Mouse (Mus musculus): ENCODE measurements around the gene Fkbp5. TPM values are rescaled to one million over a fixed set of nuclear protein-coding genes. Genes with fewer than 3 reads are reported as not detected.
"Not testable (repeated sequence)": the region's sequence is repeated elsewhere in the genome, so short reads cannot be mapped to it uniquely, and the experiment has no call there.

The Fkbp5 gene
- total RNA-seq (2021), result 10 to 100 TPM; 50.0 to 72.1 TPM

DNA sequence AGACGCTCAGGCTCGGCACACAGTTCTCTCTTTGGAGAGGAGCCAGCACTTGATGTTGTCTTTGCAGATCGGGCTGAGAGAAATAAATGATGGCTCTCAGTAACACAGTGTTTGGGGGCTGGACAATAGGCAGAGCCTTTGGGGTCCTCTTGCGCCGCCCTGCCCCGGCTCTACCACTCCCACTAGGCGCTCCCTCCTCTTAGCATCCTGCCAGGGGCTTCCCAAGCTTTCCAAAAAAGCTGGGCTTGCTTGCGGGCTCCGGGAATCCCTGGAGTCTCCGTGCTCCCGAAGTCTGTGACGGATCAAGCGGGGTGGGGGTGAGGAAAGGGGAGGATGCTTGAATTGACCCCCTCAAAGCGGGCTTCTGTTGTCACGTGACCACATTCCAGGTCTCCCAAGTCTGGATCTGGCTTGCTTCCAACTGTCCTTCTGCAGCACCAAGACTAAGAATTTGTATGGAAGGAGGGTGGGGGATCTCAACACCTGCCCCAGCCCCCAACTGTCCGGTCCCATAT is at the start of gene Fkbp5:
TSS of gene Fkbp5 (minus strand) at position 87 of the 515 bp plus-strand sequence.
- DNase-seq, result peak in 1 of 2 experiments; percentile 83
- intact Hi-C loops (cut with DNase I), result loop anchor here (10.0 kb wide), 1 partner anchor 493 kb away; no protein-coding TSS in a partner anchor

DNA sequence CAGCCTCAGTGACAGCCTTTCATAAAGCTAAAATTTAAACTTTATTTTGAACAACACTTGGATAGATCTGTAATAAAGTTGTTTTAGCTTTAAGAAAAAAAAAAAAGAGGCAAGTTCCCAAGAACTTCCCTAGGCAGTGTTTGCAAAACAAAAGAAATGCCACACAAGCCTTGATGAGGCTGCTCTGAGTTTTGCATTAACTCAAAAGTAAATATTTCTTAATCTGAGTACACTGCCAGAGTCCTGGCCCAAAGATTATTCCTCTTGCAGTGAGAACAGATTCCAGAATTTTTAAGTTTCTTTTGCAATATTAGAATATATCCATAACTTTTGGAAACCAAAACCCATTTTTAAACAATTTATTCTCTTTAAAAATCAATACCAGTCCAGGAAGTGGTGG is 47.9 kb upstream of the Fkbp5 start:
- intact Hi-C loops (cut with DNase I), result no loop called here
- no peak for DNase-seq

DNA sequence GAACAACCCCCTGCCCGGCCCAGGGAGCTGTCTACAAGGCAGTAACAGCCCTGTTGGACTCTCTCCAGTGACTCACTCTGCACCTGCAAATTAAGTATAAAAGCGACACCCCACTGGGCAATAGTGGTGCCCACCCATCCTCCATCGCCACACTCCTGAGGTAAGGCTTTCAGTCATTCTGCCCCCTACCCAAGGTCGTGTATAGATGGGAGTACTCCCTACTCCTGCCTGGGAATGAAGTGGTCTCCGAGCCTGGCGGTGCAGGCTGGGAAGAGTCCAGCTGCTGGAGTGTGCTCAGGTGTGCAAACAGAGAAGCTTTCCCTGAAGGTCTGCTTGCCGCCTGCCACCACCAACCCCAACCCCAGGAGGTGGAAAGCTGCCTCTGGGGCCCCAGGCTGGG is 44.3 kb upstream of the Fkbp5 start:
- intact Hi-C loops (cut with DNase I), result no loop called here
- DNase-seq, result no peak

DNA sequence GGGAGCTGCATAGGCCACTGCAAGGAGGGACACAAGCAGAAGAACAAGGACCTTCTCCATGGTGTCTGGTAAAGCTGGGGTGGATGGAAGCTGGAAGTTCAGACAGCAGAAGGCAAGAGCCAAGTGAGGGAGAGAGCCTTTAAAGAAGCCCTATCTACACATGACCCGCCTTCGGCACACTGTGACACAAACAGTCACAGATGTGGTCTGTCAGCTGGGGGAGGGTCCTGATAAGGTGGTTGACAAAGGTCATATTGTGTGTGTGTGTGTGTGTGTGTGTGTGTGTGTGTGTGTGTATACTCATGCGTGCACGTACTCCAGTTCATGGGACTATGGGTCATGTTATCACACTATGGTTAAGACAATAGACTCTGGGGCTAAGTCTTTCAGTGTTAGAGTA is 43.3 kb upstream of the Fkbp5 start, which contains the start of gene Clps:
TSS of gene Clps (minus strand) at position 169 of the 400 bp plus-strand sequence.
- DNase-seq, result no peak
- intact Hi-C loops (cut with DNase I), result no loop called here

DNA sequence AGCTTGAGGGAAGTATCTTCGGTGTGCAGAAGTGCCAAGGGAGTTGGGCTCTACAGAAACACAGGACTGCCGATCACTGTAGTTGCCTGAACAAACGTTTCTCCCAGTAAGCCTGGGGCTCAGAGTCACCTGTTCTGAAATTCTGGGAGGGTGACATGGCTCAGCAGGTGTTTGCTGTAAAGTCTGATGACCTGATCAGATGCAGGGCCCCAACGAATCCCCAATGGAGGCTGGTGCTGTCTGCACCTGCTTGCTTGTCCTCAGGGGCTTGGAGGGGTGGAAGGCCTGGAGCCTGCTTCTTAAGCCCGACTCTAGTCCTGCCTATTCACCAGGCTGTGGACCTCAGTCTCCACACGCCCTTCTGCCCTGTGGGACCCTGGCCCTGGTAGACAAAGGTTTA is 40.4 kb upstream of the Fkbp5 start:
- DNase-seq, result no peak
- intact Hi-C loops (cut with DNase I), result no loop called here

DNA sequence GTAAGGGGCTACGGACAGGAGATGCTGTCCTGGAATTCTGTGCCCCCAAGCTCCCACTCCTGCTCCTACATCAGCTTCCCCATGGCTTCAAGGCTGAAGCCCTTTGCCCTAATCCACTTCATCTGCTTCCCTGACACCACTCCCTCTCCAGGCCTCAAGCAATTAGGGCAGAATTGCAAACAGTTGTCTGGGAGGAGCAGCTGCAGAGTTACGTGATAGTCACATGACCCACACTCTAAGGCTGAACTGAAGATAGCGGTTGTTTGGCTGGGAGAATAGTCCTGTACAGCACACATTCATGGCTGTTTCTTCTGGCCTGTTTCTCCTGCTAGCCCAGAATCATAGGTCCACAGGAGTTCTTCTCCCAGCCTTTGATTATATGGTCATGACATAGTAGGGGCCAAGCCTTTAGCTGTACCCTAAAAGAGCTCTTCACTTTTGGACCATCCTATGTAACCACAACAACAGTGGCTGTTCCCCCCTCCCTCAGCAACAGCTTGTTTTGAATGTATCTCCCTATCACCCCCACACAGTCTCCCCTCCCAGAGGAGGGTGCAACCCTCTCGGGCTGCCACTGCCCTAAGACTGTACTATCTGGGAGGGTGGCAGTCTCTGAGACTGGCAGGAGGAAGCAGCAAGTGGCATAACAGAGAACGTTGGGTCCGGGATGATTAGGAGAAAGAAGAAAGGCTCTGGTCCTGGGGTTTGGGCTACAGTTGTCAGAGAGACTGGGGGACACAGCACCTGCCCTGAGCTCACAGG is 39.5 kb upstream of the Fkbp5 start:
- intact Hi-C loops (cut with DNase I), result no loop called here
- DNase-seq, result no peak

DNA sequence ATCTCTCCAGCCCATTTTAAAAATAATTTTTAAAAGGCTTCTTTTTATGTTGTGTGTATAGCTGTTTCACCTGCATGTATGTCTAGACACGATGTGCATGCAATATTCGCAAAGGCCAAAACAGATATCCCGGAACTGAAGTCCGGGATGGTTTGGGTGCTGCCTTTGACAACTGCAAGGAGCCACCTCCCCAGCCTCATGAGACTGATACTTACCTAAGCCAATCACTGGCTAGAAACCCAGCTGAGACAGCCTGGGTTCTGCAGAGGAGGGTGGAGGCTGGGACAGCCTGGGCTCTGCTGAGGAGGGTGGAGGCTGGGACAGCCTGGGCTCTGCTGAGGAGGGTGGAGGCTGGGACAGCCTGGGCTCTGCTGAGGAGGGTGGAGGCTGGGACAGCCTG is 36.7 kb upstream of the Fkbp5 start:
- DNase-seq; intact Hi-C loops (cut with DNase I): not testable (repeated sequence)

DNA sequence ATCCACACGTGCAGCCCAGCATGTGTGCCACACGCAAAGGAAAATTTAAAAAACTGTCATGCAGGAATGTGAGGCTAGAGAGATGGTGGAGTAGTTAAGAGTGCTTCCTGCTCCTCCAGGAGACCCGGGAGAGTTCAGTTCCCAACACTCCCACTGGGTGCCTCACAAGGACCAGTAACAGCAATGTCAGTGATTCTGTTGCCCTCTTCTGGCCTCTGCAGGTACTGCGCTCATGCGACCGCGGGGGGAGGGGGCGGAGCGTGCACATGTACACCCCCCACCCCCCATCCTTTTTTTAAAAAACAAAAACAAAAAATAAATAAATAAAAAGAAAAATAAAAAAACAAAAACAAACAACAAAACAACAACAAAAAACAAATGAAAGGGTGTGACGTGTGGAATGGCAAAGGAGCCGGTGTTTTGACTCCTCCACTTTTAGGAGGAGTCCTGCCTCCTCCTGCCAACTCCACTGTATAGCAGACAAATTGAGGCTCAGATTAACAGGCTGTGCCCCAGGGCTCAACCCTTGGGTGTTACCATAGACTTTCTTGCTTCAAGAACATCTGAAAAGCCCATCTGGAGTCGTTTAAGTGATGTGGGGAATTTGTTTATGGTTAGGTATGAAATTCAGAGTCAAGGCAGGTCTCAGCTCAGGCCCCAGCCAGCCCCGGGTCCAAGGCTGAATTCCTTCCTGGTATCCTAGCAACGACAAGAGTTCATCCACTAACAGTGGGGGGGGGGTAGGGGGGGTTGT is 35.9 kb upstream of the Fkbp5 start:
- intact Hi-C loops (cut with DNase I), result no loop called here
- DNase-seq, result peak; percentile 72 to 75

DNA sequence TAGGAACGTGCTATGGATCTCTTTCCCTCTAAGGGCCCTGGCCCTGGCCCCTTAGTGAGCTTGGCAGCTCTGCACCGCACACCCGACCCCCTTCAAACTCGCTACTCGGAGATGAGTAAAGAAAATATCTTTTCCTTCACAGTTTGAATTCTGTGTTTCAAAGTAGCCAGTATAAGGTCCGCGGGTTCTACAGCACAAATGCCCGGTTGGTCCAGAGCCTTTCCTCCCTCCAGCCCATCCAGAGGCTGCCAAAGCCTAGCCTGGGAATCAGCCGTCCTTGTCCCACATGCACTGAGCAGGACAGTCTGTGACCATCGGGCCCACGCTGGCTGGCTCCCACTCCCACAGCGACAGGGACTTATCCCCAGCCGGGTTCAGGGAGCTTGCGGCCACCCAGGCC is 31.8 kb upstream of the Fkbp5 start, which contains the start of gene Clpsl2:
TSS of gene Clpsl2 (plus strand) at position 301 of the 400 bp plus-strand sequence.
- DNase-seq, result no peak
- intact Hi-C loops (cut with DNase I), result loop anchor here (5.0 kb wide), 1 partner anchor 98 kb away; no protein-coding TSS in a partner anchor

DNA sequence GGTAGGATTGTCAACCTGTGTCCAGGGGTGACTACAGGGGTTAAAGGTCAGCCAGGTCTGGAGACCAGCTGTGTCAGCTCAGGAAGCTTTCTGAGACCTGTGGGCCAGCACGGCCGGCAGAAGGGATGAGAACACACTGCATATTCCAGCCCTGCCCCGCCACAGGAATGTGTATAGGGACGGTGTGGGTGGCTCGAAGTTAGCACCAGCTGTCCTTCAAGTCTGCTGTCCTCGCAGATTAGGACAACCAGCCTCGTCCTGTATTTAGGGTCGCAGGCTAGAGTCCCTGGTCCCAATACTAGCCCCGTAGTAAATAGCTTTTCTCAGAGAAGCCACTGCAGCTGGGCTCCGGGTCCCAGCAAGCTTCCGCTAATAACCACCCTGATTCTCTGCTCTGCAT is 31.2 kb upstream of the Fkbp5 start:
- intact Hi-C loops (cut with DNase I), result loop anchor here (5.0 kb wide), 1 partner anchor 99 kb away; no protein-coding TSS in a partner anchor
- DNase-seq, result no peak

DNA sequence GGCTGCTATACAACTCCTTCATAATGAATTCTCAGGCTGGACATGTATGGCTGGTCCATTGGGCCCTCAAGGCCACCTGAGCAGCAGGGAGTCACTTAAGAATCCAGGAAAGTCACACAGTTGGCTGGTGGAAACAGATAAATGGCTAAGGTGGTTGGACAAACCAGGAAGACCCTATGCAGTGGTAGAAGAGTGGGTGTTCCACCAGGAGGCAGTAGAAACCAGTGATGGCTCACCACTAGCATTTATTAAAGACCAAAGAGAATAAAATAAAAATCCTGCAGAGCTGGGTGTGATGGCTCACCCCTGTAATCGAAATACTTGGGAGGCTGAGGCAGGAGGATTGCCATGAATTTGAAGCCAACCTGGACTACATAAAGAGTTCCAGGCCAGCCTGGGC is 29.6 kb upstream of the Fkbp5 start:
- peak in 1 of 2 experiments; percentile 7 for DNase-seq
- intact Hi-C loops (cut with DNase I), result loop anchor here (5.0 kb wide), 1 partner anchor 100 kb away; no protein-coding TSS in a partner anchor

DNA sequence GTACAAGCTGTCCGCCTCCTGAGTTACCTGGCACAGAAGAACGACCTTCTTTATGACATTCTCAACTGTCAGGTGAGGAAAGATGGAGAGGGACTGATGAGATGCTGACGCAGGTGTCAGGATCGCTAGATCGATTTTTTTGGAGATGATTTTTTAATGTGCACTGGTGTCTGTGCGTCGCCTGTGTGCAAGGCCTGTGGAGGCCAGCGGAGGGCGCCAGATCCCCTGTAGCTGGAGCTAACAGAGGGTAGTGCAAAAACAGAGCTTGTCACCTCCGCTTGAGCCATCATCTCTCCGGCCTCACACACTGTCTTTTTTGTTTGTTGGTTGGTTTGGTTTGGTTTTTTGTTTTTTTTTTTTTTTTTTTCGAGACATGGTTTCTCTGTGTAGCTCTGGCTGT is 20.6 kb upstream of the Fkbp5 start:
- intact Hi-C loops (cut with DNase I), result no loop called here

DNA sequence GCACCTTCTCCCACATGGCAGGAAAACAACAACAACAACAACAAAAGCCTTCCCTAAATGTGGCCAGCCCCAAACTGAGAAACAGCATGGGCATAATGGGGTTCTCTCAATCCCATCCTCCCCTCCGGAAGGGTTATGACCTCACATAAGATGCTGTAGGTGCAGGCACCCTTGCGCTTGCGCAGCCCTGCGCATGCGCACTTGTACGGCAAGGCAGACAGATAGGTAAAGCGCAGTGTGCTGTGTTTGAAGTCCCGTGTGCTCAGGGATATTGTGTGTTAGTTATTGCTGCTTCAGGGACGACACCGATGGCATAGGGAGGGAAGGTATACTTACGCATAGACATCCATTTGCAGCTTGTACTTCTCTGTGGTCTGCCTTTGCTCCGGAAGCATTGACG is 16.0 kb upstream of the Fkbp5 start:
- intact Hi-C loops (cut with DNase I), result no loop called here
- DNase-seq, result no peak

More for the DNA sequence above, 20.6 kb upstream of the Fkbp5 start:
- DNase-seq, result no peak

DNA sequence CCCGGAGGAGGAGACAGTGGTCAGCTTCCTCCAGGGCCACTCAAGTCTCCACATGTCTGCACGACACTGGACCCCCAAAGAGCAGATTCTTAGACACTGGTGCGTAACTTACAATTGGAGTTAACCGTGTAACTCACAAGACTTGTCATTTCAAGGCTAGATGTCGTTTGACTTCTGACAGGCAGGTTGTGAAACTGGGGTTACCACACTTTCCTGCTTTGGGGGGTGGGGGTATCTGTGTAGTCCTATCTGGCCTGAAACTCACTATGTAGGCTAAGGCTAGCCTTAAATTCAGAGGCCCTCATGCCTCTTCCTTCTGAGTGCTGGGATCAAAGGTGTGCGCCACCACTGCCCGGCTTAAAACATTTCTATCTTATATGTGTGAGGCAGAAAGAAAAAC is 15.2 kb upstream of the Fkbp5 start:
- no peak for DNase-seq
- intact Hi-C loops (cut with DNase I), result no loop called here

DNA sequence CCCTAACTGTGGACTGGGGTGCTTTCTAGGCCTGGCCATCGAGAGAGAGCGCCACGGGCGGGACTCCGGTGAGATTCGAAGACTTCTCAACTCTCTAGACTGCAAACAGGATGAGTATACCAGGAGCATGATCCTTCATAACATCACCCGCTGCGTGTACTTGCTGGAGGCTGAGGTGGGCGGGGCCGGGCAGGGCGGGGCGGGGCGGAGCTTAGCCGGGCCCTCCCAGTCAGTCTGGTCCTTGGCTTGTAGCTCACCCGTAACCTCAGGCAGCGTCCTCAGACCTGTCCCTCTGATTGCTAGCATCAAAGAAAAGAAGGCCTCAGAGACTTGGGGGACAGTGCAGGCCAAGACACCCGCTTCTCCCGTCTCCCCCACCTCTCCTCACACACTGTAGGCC is 14.6 kb upstream of the Fkbp5 start:
- intact Hi-C loops (cut with DNase I), result no loop called here
- no peak for DNase-seq

DNA sequence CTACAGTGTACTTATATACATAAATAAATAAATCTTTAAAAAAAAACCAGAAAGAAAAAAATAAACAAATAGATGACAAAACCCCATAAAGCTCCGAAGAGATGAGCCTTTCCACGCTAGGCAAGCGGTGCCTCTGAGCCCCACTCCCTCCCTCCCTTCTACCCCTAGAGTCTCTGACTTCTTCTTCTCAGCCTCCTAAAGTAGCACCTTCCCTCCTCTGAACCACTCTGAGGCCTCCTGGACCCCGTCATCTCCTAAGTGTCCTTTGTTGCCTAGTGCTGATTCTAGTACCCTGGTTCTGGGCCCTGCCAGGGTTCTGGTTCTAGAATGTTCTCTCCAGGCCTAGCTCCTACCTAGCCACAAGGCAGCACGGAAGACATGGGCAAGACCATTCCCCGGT is 13.2 kb upstream of the Fkbp5 start, which contains the start of gene Armc12:
TSS of gene Armc12 (plus strand) at position 301 of the 400 bp plus-strand sequence.
- no peak for DNase-seq
- intact Hi-C loops (cut with DNase I), result no loop called here

DNA sequence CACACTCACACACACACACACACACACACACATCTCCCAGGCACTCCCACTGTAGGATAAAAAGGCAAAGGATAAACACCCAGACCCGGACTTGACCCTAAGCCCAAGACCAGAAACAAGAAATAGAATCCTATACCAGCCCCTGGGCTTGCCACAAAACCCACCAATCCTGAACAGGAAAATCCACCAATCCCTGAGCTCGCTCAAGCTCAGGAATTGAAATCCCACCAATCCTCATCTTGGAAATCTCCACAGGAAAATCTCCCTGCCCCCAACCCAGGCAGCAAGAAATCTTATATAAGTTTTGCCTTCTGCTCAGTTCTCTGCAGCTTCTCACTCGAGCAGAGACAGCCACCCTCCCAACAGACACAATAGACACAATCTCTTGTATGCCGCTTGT is 11.8 kb upstream of the Fkbp5 start:
- intact Hi-C loops (cut with DNase I), result loop anchor here (2.0 to 10.0 kb wide), 2 partner anchors 70 to 304 kb away; no protein-coding TSS in a partner anchor

DNA sequence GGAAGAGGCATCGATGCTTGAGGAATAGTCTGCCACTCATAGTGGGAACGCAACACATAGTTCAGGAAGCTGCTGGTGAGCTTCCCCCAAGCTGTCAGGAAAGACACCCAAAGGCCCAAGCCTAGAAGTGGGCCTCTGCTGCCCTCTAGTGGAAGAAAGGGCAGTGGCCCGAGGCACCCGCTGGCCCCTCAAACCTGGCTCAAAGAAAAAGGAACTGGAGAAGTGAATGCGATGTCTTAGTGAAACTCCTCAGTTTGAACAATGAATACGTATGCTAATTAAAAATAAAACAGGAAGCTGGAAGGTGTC is 10.7 kb upstream of the Fkbp5 start:
- peak; percentile 91 to 92 for DNase-seq
- intact Hi-C loops (cut with DNase I), result loop anchor here (1.0 to 10.0 kb wide), 4 partner anchors 69 to 303 kb away; no protein-coding TSS in a partner anchor

More for the DNA sequence above, 11.8 kb upstream of the Fkbp5 start:
- no peak for DNase-seq

DNA sequence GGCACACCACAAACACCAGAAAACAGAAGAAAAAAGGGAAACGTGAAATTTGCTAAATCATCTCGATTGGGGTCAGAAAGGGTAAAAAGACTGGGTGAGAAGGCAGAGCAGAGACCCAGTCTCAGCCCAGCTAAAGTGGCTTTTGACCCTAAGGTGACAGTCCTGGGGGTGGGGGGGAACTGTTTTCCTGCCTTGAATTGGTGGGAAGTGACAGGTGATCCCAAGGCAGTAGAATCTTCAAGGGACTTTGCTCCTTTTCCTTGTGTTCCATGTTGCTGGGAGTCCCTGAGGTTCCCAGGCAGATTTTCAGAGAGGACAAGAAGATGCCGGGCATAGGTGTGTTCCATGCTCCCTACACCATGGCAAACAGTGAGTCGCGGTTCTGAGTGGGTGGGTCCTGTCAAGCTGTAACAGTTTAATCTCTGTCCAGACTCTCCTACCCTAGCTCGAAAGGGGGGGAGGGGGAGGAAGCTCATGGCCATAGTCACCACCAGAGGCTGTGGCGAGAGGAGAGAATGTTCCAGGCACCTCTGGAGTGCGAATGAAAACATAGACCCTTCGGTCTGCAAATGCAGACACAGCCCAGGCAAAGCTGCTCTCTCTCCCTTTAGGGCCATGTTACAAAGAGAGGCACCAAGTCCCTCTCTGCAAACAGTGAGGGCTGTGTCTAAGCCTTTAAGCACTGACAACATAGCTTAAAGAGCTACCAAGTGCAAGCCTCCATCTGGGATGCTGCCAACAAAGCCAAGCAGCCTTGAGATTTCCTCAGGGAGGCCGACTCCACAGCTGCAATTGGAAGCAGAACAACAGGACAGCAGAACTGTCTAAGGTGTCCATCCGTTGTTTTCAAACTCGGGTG is 10.1 kb upstream of the Fkbp5 start:
- intact Hi-C loops (cut with DNase I), result loop anchor here (1.0 to 10.0 kb wide), 4 partner anchors 69 to 303 kb away; no protein-coding TSS in a partner anchor
- no peak for DNase-seq

DNA sequence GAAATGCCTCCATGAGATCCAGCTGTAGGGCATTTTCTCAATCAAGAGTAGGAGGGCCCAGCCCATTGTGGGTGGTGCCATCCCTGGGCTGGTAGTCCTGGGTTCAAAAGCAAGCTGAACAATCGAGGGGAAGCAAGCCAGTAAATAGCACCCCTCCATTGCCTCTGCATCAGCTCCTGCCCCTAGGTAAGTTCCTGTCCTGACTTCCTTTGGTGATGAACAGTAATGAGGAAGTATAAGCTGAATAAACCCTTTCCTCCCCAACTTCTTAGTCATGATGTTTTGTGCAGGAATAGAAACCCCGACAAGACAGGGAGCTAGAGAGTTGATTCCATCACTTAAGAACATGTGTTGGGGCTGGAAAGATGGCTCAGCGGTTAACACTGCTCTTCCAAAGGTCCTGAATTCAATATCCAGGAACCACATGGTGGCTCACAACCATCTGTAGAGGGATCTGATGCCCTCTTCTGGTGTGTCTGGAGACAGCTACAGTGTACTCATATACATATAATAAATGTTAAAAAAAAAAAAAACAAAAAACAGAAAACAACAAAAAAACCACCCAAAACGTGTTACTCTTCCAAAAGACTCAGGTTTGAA is 7.6 kb upstream of the Fkbp5 start:
- no peak for DNase-seq
- intact Hi-C loops (cut with DNase I), result loop anchor here (2.0 to 10.0 kb wide), 2 partner anchors 40 to 300 kb away; no protein-coding TSS in a partner anchor
